Mouse (Mus musculus): ENCODE data around the gene Olfr133. TPM values are rescaled to one million over a fixed set of nuclear protein-coding genes. Genes with fewer than 3 reads are reported as not detected.
"Not testable (repeated sequence)": the region's sequence is repeated elsewhere in the genome, so short reads cannot be mapped to it uniquely, and the experiment has no call there.

Gene Olfr133
- polyA plus RNA-seq (2015; fragmentation: Nextera tagmentation; extraction: Ambion mirVana): not detected in 2 replicates

GRCm38 (mm10) chr17:38144981-38145380 is at the start of gene Olfr133:
Gene Olfr133, plus strand, starts transcription at chr17:38145281.
- Histone ChIP-seq H3K9me3 (ENCODE audit: control insufficient read depth, low read length) (no peaks in the 10 kb centered on the region), H3K4me3 (ENCODE audit: low read length) (no peak within 1 kb of the TSS), H3K9ac (ENCODE audit: low read depth, low read length) (no peak within 1 kb of the TSS), H3K4me2 (ENCODE audit: low read length) (no peak within 1 kb of the TSS), H3K27ac (ENCODE audit: low read depth, low read length) (no peak within 1 kb of the TSS), H3K27me3 (replicated peaks; ENCODE audit: control insufficient read depth, insufficient read depth, low read length) (no peaks in the 10 kb centered on the region), H3K36me3 (ENCODE audit: control insufficient read depth, insufficient read depth, low read length) (no peaks in the 10 kb centered on the region), H3K4me1 (ENCODE audit: control insufficient read depth, insufficient read depth, low read depth, low read length) (no peaks in the 10 kb centered on the region)
- 43% methylated on average over 2 of the region's 2 CpGs for WGBS
- ATAC-seq: no peak

DNA sequence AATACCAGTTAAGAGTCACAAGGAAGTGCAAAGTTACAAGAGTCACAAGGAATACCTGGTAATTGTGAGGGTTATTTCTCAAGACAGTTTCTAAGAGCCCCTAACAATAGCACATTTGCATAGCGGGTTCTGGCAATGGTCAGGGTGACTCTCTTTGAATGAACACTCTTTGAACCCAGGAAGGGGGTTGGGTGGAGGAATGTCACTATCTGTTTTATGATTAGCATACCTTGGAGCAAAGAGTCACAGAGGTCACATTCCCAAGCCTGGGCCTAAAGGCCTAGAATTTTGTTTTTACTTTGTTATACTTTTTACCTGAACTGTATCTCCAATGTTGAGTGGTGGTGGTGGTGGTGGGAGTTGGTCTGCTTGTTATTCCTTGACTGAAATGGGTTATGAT is 20.9 kb upstream of the Olfr133 start:
- H3K27me3 ChIP-seq (replicated peaks; ENCODE audit: control insufficient read depth, insufficient read depth, low read length); H3K4me3 ChIP-seq (ENCODE audit: low read length); H3K9me3 ChIP-seq (ENCODE audit: control insufficient read depth, low read length); ATAC-seq; H3K27ac ChIP-seq (ENCODE audit: low read depth, low read length); H3K4me2 ChIP-seq (ENCODE audit: low read length); H3K9ac ChIP-seq (ENCODE audit: low read depth, low read length); H3K4me1 ChIP-seq (ENCODE audit: control insufficient read depth, insufficient read depth, low read depth, low read length); H3K36me3 ChIP-seq (ENCODE audit: control insufficient read depth, insufficient read depth, low read length): not testable (repeated sequence)
- 60% methylated on average over 1 of the region's 1 CpGs for WGBS

GRCm38 (mm10) chr17:38125371-38125770 is 19.7 kb upstream of the Olfr133 start:
- H3K36me3 ChIP-seq (ENCODE audit: control insufficient read depth, insufficient read depth, low read length); ATAC-seq; H3K9ac ChIP-seq (ENCODE audit: low read depth, low read length); H3K4me2 ChIP-seq (ENCODE audit: low read length); H3K4me1 ChIP-seq (ENCODE audit: control insufficient read depth, insufficient read depth, low read depth, low read length); H3K4me3 ChIP-seq (ENCODE audit: low read length); H3K27me3 ChIP-seq (replicated peaks; ENCODE audit: control insufficient read depth, insufficient read depth, low read length); H3K9me3 ChIP-seq (ENCODE audit: control insufficient read depth, low read length); H3K27ac ChIP-seq (ENCODE audit: low read depth, low read length): not testable (repeated sequence)
- 72% methylated on average over 3 of the region's 3 CpGs for WGBS

DNA sequence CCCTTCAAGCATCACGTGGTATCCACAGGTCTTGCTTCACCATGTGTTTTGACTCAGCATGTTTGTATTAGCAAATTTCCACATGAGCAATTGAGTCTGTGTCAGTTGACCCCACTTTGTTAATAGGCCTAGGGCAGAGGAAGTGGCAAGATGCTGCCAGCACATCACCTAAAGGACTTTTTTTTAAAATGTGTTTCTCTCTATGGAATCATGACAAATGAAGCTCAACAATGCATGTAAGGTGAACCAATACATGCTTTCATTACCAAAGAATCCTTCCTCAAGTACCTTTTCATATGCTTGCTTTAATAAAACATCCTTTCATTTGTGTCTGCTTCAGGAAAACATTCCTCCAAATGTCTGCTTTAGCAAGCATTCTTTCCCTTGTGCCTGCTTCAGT is 10.7 kb upstream of the Olfr133 start, which contains the start of gene Olfr132:
Olfr132 (minus strand) TSS at position 101 of the 400 bp plus-strand sequence.
- no peak within 1 kb of the TSS for H3K4me3 ChIP-seq (ENCODE audit: low read length)
- no peak for ATAC-seq
- H3K27ac ChIP-seq (ENCODE audit: low read depth, low read length): no peak within 1 kb of the TSS
- no peak within 1 kb of the TSS for H3K4me2 ChIP-seq (ENCODE audit: low read length)
- no peak within 1 kb of the TSS for H3K9ac ChIP-seq (ENCODE audit: low read depth, low read length)
- H3K27me3 ChIP-seq (replicated peaks; ENCODE audit: control insufficient read depth, insufficient read depth, low read length): no peaks in the 10 kb centered on the region
- H3K9me3 ChIP-seq (ENCODE audit: control insufficient read depth, low read length): no peaks in the 10 kb centered on the region
- H3K36me3 ChIP-seq (ENCODE audit: control insufficient read depth, insufficient read depth, low read length): no peaks in the 10 kb centered on the region
- WGBS: 76% methylated on average over 1 of the region's 1 CpGs
- no peaks in the 10 kb centered on the region for H3K4me1 ChIP-seq (ENCODE audit: control insufficient read depth, insufficient read depth, low read depth, low read length)

- 58% methylated on average over 3 of the region's 3 CpGs for WGBS
- Histone ChIP-seq H3K27me3 (replicated peaks; ENCODE audit: control insufficient read depth, insufficient read depth, low read length) (no peaks in the 10 kb centered on the region), H3K36me3 (ENCODE audit: control insufficient read depth, insufficient read depth, low read length) (no peaks in the 10 kb centered on the region), H3K4me3 (ENCODE audit: low read length) (no peak within 1 kb of the TSS), H3K4me2 (ENCODE audit: low read length) (no peak within 1 kb of the TSS), H3K27ac (ENCODE audit: low read depth, low read length) (no peak within 1 kb of the TSS), H3K4me1 (ENCODE audit: control insufficient read depth, insufficient read depth, low read depth, low read length) (no peaks in the 10 kb centered on the region), H3K9ac (ENCODE audit: low read depth, low read length) (no peak within 1 kb of the TSS), H3K9me3 (ENCODE audit: control insufficient read depth, low read length) (no peaks in the 10 kb centered on the region)
- no peak for ATAC-seq
Measured at GRCm38 (mm10) chr17:38171088-38171487, 26.0 kb downstream of the Olfr133 start, which contains the start of gene Olfr134. Gene Olfr134, plus strand, starts transcription at chr17:38171388.

Other genes with a start within 250 kb of the Olfr133 start
- not detected in 2 replicates for gene Olfr127, start 244.8 kb upstream of the Olfr133 start, polyA plus RNA-seq (2015; fragmentation: Nextera tagmentation; extraction: Ambion mirVana)
- gene Olfr128, start 224.7 kb upstream of the Olfr133 start, polyA plus RNA-seq (2015; fragmentation: Nextera tagmentation; extraction: Ambion mirVana): not detected in 2 replicates
- not detected in 2 replicates for gene Olfr761, start 192.2 kb upstream of the Olfr133 start, polyA plus RNA-seq (2015; fragmentation: Nextera tagmentation; extraction: Ambion mirVana)
- gene Olfr129, start 85.2 kb upstream of the Olfr133 start, polyA plus RNA-seq (2015; fragmentation: Nextera tagmentation; extraction: Ambion mirVana): not detected in 2 replicates
- not detected in 2 replicates for gene Olfr130, start 81.4 kb upstream of the Olfr133 start, polyA plus RNA-seq (2015; fragmentation: Nextera tagmentation; extraction: Ambion mirVana)
- gene Olfr131, start 56.6 kb upstream of the Olfr133 start, polyA plus RNA-seq (2015; fragmentation: Nextera tagmentation; extraction: Ambion mirVana): not detected in 2 replicates
- gene Olfr132, start 10.8 kb upstream of the Olfr133 start, polyA plus RNA-seq (2015; fragmentation: Nextera tagmentation; extraction: Ambion mirVana): not detected in 2 replicates
- gene Olfr134, start 26.1 kb downstream of the Olfr133 start, polyA plus RNA-seq (2015; fragmentation: Nextera tagmentation; extraction: Ambion mirVana): not detected in 2 replicates
- not detected in 2 replicates for gene Olfr135, start 59.1 kb downstream of the Olfr133 start, polyA plus RNA-seq (2015; fragmentation: Nextera tagmentation; extraction: Ambion mirVana)
- gene Olfr138, start 115.8 kb downstream of the Olfr133 start, polyA plus RNA-seq (2015; fragmentation: Nextera tagmentation; extraction: Ambion mirVana): not detected in 2 replicates
- not detected in 2 replicates for gene Olfr137, start 162.3 kb downstream of the Olfr133 start, polyA plus RNA-seq (2015; fragmentation: Nextera tagmentation; extraction: Ambion mirVana)
- not detected in 2 replicates for gene Olfr136, start 184.6 kb downstream of the Olfr133 start, polyA plus RNA-seq (2015; fragmentation: Nextera tagmentation; extraction: Ambion mirVana)